Mouse (Mus musculus) neural tube, embryonic 12.5 days (tissue): ENCODE data around the gene B4galnt3. TPM values are rescaled to one million over a fixed set of nuclear protein-coding genes. Genes with fewer than 3 reads are reported as not detected.

Source experiments
- ATAC-seq: fragments of 200-750 bp; cut with Nextera tagmentation; 2 replicates; pipeline ENCODE4 v1.8.0; 2017; ENCODE audit warnings: low read depth, mild to moderate bottlenecking, moderate TSS enrichment, moderate library complexity; ENCODE audit not compliant: low FRiP score
- H3K27ac ChIP-seq: fragments of 300-500 bp; sonication (generic); 2 replicates; pipeline ENCODE4 v1.5.1; 2016
- H3K27me3 ChIP-seq: fragments of 300-500 bp; sonication (generic); replicated peaks from 2 replicates; pipeline ENCODE4 v1.6.1; 2016; ENCODE audit warnings: mild to moderate bottlenecking
- H3K36me3 ChIP-seq: fragments of 300-500 bp; sonication (generic); 2 replicates; pipeline ENCODE4 v1.6.1; 2016; ENCODE audit warnings: mild to moderate bottlenecking
- H3K4me1 ChIP-seq: fragments of 300-500 bp; sonication (generic); 2 replicates; pipeline ENCODE4 v1.6.1; 2016
- H3K4me2 ChIP-seq: fragments of 300-500 bp; sonication (generic); replicated peaks from 2 replicates; pipeline ENCODE4 v1.6.1; 2016; ENCODE audit warnings: mild to moderate bottlenecking
- H3K4me3 ChIP-seq: fragments of 300-500 bp; sonication (generic); 2 replicates; pipeline ENCODE4 v1.5.1; 2016
- H3K9ac ChIP-seq: fragments of 300-500 bp; sonication (generic); 2 replicates; pipeline ENCODE4 v1.6.1; 2016; ENCODE audit warnings: mild to moderate bottlenecking
- H3K9me3 ChIP-seq: fragments of 300-500 bp; sonication (generic); 2 replicates; pipeline ENCODE4 v1.6.1; 2016; ENCODE audit warnings: mild to moderate bottlenecking
- WGBS: fragments of 180-500 bp; shearing (Covaris S2); methylation state at CpG from one replicate; pipeline ENCODE4 v1.1.7; 2016; 5-methylcytosine and 5-hydroxymethylcytosine counted together
- polyA plus RNA-seq: library from polyadenylated mRNA; unstranded; fragments of >200 nt; fragmentation: Nextera tagmentation; extraction: Ambion mirVana; gene quantifications from 2 replicates; pipeline ENCODE4 v1.2.1, GENCODE M21; 2016

The B4galnt3 gene
- polyA plus RNA-seq, 1 experiment from 2014 or later = 0.39 TPM

- Histone ChIP-seq H3K4me1 (peaks cover 21% of the 10 kb centered on the region), H3K4me3 (no peak overlapping the region), H3K9ac (no peak overlapping the region), H3K27ac (no peak overlapping the region), H3K27me3 (no peaks in the 10 kb centered on the region), H3K36me3 (no peaks in the 10 kb centered on the region), H3K4me2 (no peak overlapping the region), H3K9me3 (no peaks in the 10 kb centered on the region)
- ATAC-seq = peak; percentile 44; the same call in 1 of the 2 replicates
- 46% methylated on average over 8 of the region's 8 CpGs for WGBS
These were observed 92.0 kb downstream of the B4galnt3 start for GRCm38 (mm10) chr6:120202406-120202805.

GRCm38 (mm10) chr6:120201956-120202355 is 92.4 kb downstream of the B4galnt3 start:
- Histone ChIP-seq H3K4me1 (peaks cover 21% of the 10 kb centered on the region), H3K9ac (no peak overlapping the region), H3K4me2 (no peak overlapping the region), H3K27ac (no peak overlapping the region), H3K36me3 (no peaks in the 10 kb centered on the region), H3K27me3 (no peaks in the 10 kb centered on the region), H3K4me3 (no peak overlapping the region), H3K9me3 (no peaks in the 10 kb centered on the region)
- WGBS = 48% methylated on average over 6 of the region's 6 CpGs
- peak; percentile 43; the same call in 1 of the 2 replicates for ATAC-seq

DNA sequence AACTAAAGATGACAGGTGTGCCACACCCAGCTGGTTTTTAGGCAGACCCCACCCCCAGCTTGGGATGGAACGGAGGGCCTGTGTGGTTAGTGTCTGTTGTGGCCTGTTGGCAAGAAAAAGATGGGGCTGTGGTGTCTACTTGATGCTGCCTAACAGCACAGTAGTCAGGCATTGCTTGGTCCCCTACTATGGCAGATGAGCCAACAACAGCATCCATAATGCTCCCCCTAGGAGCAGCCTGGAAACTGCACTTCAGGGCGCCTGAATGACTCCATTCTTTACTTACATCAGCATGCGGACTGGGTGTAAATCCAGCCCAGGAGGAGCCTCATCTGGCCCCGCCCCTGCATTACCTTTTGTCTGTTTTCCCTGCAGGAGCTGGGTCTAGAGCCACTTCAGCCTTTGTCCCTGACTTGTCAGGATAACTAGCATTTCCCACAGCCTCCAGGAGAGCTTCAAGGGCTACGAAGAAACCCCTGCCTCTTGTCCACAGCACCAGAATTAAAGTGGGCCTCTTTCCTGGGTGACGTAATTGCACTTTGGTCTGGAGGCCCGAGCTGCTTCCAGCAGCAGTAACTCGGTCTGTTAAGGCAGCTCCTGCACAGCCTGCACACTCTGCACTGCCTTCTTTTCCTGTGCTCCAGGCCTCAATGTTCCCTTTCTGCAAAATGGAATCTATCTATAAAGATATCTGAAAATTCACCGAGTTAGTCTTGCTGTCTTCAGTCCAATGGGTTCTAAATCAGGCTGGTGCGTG is 94.5 kb downstream of the B4galnt3 start:
- H3K4me3 ChIP-seq = no peak overlapping the region
- H3K27ac ChIP-seq = no peak overlapping the region
- no peak overlapping the region for H3K9ac ChIP-seq
- ATAC-seq = peak; percentile 59
- H3K4me1 ChIP-seq = peaks cover 21% of the 10 kb centered on the region
- no peak overlapping the region for H3K4me2 ChIP-seq
- H3K9me3 ChIP-seq = no peaks in the 10 kb centered on the region
- H3K36me3 ChIP-seq = no peaks in the 10 kb centered on the region
- no peaks in the 10 kb centered on the region for H3K27me3 ChIP-seq
- 22% methylated on average over 10 of the region's 10 CpGs for whole genome bisulfite sequencing

DNA sequence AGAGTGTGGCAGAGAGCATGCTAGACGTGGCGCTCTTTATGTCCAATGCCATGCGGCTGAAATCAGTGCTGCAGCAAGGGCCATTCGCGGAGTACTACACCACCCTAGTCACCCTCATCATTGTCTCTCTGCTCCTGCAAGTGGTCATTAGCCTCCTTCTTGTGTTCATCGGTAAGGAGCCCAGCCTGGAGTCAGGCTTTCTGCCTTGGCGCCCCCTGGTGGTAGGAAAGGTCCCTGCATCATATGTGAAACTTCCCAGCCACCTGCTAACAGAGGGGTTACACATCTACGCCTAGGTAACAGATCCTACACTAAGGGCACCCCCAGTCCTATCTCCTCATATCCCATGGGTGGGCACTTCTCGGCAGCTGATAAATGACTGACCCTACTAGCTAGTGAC is 96.4 kb downstream of the B4galnt3 start:
- no peaks in the 10 kb centered on the region for H3K9me3 ChIP-seq
- 0 out of 2 replicates have a peak, but pooled peaks have one; percentile 23 for ATAC-seq
- no peak overlapping the region for H3K9ac ChIP-seq
- H3K4me2 ChIP-seq = no peak overlapping the region
- WGBS = 36% methylated on average over 9 of the region's 9 CpGs
- H3K4me1 ChIP-seq = peaks cover 19% of the 10 kb centered on the region
- H3K4me3 ChIP-seq = no peak overlapping the region
- no peak overlapping the region for H3K27ac ChIP-seq
- H3K27me3 ChIP-seq = no peaks in the 10 kb centered on the region
- no peaks in the 10 kb centered on the region for H3K36me3 ChIP-seq

- H3K27ac ChIP-seq = no peak overlapping the region
- no peak overlapping the region for H3K4me2 ChIP-seq
- WGBS = 39% methylated on average over 2 of the region's 2 CpGs
- ATAC-seq = no peak
- no peak overlapping the region for H3K9ac ChIP-seq
- H3K4me3 ChIP-seq = no peak overlapping the region
- H3K4me1 ChIP-seq = peaks cover 13% of the 10 kb centered on the region
- H3K9me3 ChIP-seq = no peaks in the 10 kb centered on the region
- no peaks in the 10 kb centered on the region for H3K36me3 ChIP-seq
- H3K27me3 ChIP-seq = no peaks in the 10 kb centered on the region
These were observed 97.5 kb downstream of the B4galnt3 start for GRCm38 (mm10) chr6:120196837-120197236.

DNA sequence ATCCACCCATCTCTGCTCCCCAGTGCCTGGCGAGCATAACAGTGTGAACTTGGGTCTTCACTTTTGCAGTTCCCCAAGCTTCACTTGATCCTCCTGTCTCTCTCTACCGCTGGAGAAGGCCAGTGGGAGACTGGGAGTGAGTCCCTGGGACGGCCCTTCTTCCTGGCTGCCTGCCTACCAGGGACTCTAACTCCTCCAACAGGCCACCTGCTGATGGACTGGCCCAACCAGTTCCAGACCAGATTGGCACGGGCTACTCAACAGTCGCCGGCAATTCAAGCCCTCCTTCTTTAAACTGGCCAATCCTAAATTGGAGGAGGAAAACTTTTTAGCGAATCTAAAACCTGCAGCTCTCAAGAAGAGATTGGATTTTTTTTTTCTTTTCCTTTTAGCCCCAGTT is 99.4 kb downstream of the B4galnt3 start:
- Histone ChIP-seq H3K9ac (no peak overlapping the region), H3K4me2 (no peak overlapping the region), H3K27ac (no peak overlapping the region), H3K9me3 (no peaks in the 10 kb centered on the region), H3K4me1 (peaks cover 10% of the 10 kb centered on the region; the same call in 1 of the 2 replicates), H3K27me3 (no peaks in the 10 kb centered on the region), H3K4me3 (no peak overlapping the region), H3K36me3 (no peaks in the 10 kb centered on the region)
- WGBS = 27% methylated on average over 7 of the region's 7 CpGs
- no peak for ATAC-seq

DNA sequence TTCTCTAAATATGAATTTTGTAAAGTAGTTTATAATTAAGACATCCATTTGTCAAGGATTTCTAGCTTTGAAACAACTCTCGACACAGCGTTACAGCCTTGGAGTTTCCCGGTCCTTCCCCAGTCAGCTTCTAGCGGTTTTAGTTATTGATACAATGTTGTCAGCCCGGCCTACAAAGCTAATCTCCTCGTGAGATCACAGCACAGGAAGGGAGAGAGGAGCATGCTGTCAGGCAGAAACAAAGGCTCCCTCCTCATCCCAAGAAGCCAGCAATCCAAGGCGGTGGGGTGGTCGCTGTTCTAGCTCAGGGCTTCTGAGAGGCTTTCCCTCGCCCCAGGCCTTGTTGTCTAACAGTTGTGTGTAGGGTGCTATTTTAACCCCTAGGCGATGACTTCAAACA is 100.1 kb downstream of the B4galnt3 start:
- H3K9me3 ChIP-seq = no peaks in the 10 kb centered on the region
- no peak overlapping the region for H3K9ac ChIP-seq
- 55% methylated on average over 10 of the region's 10 CpGs for WGBS

GRCm38 (mm10) chr6:120193793-120194192 is 100.6 kb downstream of the B4galnt3 start:
- no peak overlapping the region for H3K4me2 ChIP-seq
- no peak overlapping the region for H3K27ac ChIP-seq
- H3K9ac ChIP-seq = no peak overlapping the region
- no peaks in the 10 kb centered on the region for H3K36me3 ChIP-seq
- WGBS = 55% methylated on average over 1 of the region's 1 CpGs
- H3K4me3 ChIP-seq = no peak overlapping the region
- ATAC-seq = no peak
- H3K27me3 ChIP-seq = no peaks in the 10 kb centered on the region
- no peaks in the 10 kb centered on the region for H3K9me3 ChIP-seq
- peaks cover 7% of the 10 kb centered on the region; the same call in 1 of the 2 replicates for H3K4me1 ChIP-seq

More for the DNA sequence above, 100.1 kb downstream of the B4galnt3 start:
- H3K4me3 ChIP-seq = no peak overlapping the region
- no peak overlapping the region for H3K27ac ChIP-seq
- ATAC-seq = no peak
- no peaks in the 10 kb centered on the region for H3K27me3 ChIP-seq
- no peaks in the 10 kb centered on the region for H3K36me3 ChIP-seq
- peaks cover 7% of the 10 kb centered on the region; the same call in 1 of the 2 replicates for H3K4me1 ChIP-seq
- H3K4me2 ChIP-seq = no peak overlapping the region

DNA sequence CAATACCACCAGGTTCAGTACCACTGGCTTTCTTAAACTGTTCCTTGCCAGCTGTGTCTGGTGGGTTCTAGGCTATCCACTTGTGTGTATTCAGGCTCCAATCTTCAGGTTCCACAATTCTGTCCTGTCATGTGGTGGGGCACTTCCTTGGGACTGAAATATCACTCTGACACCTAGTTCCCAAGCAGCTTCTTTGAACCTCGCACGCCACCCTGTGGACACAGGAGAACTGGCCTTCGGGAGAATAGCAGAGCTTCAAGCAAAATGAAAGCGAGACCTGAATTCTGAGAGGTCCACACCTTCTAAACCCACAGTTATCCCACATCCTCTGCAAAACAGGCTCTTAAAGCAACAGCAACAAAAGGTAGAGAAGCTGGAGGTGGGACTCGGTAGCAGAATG is 101.2 kb downstream of the B4galnt3 start:
- H3K9ac ChIP-seq = no peak overlapping the region
- ATAC-seq = no peak
- peaks cover 11% of the 10 kb centered on the region; the same call in 1 of the 2 replicates for H3K4me1 ChIP-seq
- H3K36me3 ChIP-seq = no peaks in the 10 kb centered on the region
- no peak overlapping the region for H3K4me2 ChIP-seq
- WGBS = 28% methylated on average over 5 of the region's 5 CpGs
- no peaks in the 10 kb centered on the region for H3K27me3 ChIP-seq
- H3K9me3 ChIP-seq = no peaks in the 10 kb centered on the region
- H3K27ac ChIP-seq = no peak overlapping the region
- no peak overlapping the region for H3K4me3 ChIP-seq

DNA sequence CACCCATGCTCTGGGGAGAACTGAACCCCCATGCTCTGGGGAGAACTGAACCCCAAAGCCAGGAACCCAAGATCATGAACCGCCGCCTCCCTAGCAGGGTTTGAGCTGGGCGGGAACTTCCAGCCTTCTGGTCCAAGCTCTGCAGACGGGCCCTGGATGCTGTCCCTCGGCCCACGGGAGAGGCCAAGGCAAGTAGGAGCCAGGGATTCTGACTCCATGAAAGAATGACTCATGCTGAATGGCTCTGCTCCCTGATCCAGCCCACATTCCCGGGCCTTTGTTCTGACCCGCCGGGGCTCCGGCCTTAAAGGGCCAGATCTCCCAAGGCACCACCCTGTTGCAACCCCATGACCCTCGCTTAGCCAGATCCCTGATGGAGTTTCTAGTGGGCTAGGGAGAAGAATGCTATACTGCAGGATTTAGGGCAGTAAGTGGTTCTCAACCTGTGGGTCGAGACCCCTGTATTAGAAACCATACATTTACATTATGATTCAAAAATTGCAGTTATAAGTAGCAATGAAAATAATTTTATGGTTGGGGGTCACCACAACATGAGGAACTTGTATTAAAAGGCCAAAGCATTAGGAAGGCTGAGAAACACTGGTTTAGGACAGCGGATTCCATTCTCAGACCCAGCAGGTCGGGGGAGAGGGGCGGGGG is 102.0 kb downstream of the B4galnt3 start:
- Histone ChIP-seq H3K27ac (no peak overlapping the region), H3K9ac (0 out of 2 replicates have a peak overlapping the region, but pooled peaks have one; percentile 3), H3K36me3 (no peaks in the 10 kb centered on the region), H3K27me3 (no peaks in the 10 kb centered on the region), H3K4me2 (peak overlapping the region; percentile 27; the same call in 1 of the 2 replicates), H3K9me3 (no peaks in the 10 kb centered on the region), H3K4me1 (peaks cover 19% of the 10 kb centered on the region; the same call in 1 of the 2 replicates), H3K4me3 (no peak overlapping the region)
- 25% methylated on average over 15 of the region's 15 CpGs for WGBS
- ATAC-seq = no peak

- Histone ChIP-seq H3K27me3 (no peaks in the 10 kb centered on the region), H3K27ac (no peak overlapping the region), H3K4me3 (no peak overlapping the region), H3K4me1 (peaks cover 20% of the 10 kb centered on the region; the same call in 1 of the 2 replicates), H3K36me3 (no peaks in the 10 kb centered on the region), H3K4me2 (0 out of 2 replicates have a peak overlapping the region, but pooled peaks have one; percentile 27), H3K9ac (0 out of 2 replicates have a peak overlapping the region, but pooled peaks have one; percentile 3), H3K9me3 (no peaks in the 10 kb centered on the region)
- WGBS = 56% methylated on average over 6 of the region's 7 CpGs
- ATAC-seq = no peak
These were observed 102.8 kb downstream of the B4galnt3 start for GRCm38 (mm10) chr6:120191396-120192170.

- Histone ChIP-seq H3K9ac (no peak overlapping the region), H3K4me3 (no peak overlapping the region), H3K4me1 (peaks cover 20% of the 10 kb centered on the region; the same call in 1 of the 2 replicates), H3K36me3 (no peaks in the 10 kb centered on the region), H3K4me2 (no peak overlapping the region), H3K9me3 (no peaks in the 10 kb centered on the region), H3K27ac (no peak overlapping the region), H3K27me3 (no peaks in the 10 kb centered on the region)
- ATAC-seq = no peak
- 86% methylated on average over 4 of the region's 4 CpGs for WGBS
These were observed 103.4 kb downstream of the B4galnt3 start for GRCm38 (mm10) chr6:120190912-120191311.
